Mouse (Mus musculus) T-helper 17 cell (primary cell): ENCODE measurements around the gene Elfn1.

Source experiments
- in situ Hi-C, 2 experiments: fragments of 300-600 bp; cut with MboI, MseI; formaldehyde crosslinking; loops; 1 replicate in 1 of 2; 2 replicates in 1 of 2; pipeline ENCODE4 v1.15.1; 2025; ENCODE audit warnings: high pct_unique_total_duplicates in 2 of 2

The Elfn1 gene

GRCm38 (mm10) chr5:140019616-140020015, 111.9 kb downstream of the Elfn1 start:
- in situ Hi-C loops: no loop called here

GRCm38 (mm10) chr5:140021755-140022154, 114.0 kb downstream of the Elfn1 start:
- in situ Hi-C loops: no loop called here

DNA sequence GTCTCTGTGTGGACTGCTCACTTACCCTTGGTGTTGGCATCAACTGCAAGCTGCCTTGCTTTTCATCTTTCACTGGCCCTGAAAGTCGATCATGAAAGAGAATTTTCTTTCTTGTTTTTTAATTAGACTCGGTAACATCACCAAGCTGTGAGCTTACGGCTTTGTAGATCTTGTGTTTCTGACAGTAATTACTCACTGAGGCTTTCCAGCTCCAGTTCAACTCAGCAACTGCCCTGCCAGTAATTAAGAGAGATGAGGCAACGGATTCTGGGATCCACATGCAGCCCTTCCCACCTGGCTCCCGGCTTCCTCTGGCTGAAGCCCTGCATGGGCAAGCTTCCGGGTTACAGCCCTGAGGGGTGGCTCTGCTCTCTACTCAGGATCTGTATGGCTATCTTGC, 115.1 kb downstream of the Elfn1 start:
- in situ Hi-C loops: no loop called here

GRCm38 (mm10) chr5:140023941-140024500, 116.3 kb downstream of the Elfn1 start:
- in situ Hi-C loops: no loop called here
